In genomic region chr10:68320986-68321385, GRCm38 (mm10) we compare ENCODE assay signal across 21 mouse cellular contexts.
"Had no signal": no experiment of that assay in that cellular context is flagged by ENCODE, and none has a peak within 500 bp of the region (broad histone marks: within the 10 kb centered on the region; RNA-seq: fewer than 3 reads in every experiment).

No protein-coding gene starts in this region.

- H3K9ac ChIP-seq: heart, embryonic 13.5 days; heart, embryonic 15.5 days; hindbrain, embryonic 13.5 days; hindbrain, embryonic 15.5 days; kidney, embryonic 15.5 days; limb, embryonic 13.5 days; limb, embryonic 15.5 days; liver, embryonic 12.5 days had no signal

- H3K4me3 ChIP-seq: heart, embryonic 10.5 days; heart, embryonic 13.5 days; heart, embryonic 15.5 days; hindbrain, embryonic 13.5 days; hindbrain, embryonic 15.5 days; kidney, embryonic 15.5 days; limb, embryonic 13.5 days; limb, embryonic 15.5 days; liver, embryonic 12.5 days had no signal

- H3K27ac ChIP-seq: heart, embryonic 10.5 days; heart, embryonic 13.5 days; heart, embryonic 15.5 days; hindbrain, embryonic 13.5 days; hindbrain, embryonic 15.5 days; hindbrain, postnatal 0 days; kidney, embryonic 15.5 days; kidney, postnatal 0 days; limb, embryonic 13.5 days; limb, embryonic 15.5 days; liver, embryonic 12.5 days had no signal

- H3K36me3 ChIP-seq: heart, embryonic 10.5 days; heart, embryonic 13.5 days; heart, embryonic 15.5 days; hindbrain, embryonic 13.5 days; hindbrain, embryonic 15.5 days; kidney, embryonic 15.5 days; limb, embryonic 13.5 days; limb, embryonic 15.5 days; liver, embryonic 12.5 days had no signal

- DNase-seq: gastrocnemius, postnatal 14 days; gastrocnemius, postnatal 36 days; heart, adult 18-20 months; heart, postnatal 14 days; heart, postnatal 36 days; kidney, adult 18-20 months; kidney, postnatal 14 days; layer of hippocampus, adult 9-11 months; layer of hippocampus, postnatal 36 days; left cerebral cortex, postnatal 4 days had no signal

- H3K4me1 ChIP-seq: hindbrain, embryonic 13.5 days had no signal

- H3K27me3 ChIP-seq: heart, embryonic 13.5 days; heart, embryonic 15.5 days; hindbrain, embryonic 13.5 days; hindbrain, embryonic 15.5 days; kidney, embryonic 15.5 days; limb, embryonic 13.5 days; limb, embryonic 15.5 days; liver, embryonic 12.5 days had no signal

- H3K9me3 ChIP-seq: heart, embryonic 10.5 days; heart, embryonic 13.5 days; heart, embryonic 15.5 days; hindbrain, embryonic 13.5 days; hindbrain, embryonic 15.5 days; kidney, embryonic 15.5 days; limb, embryonic 13.5 days; limb, embryonic 15.5 days; liver, embryonic 12.5 days had no signal
